9 mouse cellular contexts compared by ENCODE assay signal in the genomic region with DNA sequence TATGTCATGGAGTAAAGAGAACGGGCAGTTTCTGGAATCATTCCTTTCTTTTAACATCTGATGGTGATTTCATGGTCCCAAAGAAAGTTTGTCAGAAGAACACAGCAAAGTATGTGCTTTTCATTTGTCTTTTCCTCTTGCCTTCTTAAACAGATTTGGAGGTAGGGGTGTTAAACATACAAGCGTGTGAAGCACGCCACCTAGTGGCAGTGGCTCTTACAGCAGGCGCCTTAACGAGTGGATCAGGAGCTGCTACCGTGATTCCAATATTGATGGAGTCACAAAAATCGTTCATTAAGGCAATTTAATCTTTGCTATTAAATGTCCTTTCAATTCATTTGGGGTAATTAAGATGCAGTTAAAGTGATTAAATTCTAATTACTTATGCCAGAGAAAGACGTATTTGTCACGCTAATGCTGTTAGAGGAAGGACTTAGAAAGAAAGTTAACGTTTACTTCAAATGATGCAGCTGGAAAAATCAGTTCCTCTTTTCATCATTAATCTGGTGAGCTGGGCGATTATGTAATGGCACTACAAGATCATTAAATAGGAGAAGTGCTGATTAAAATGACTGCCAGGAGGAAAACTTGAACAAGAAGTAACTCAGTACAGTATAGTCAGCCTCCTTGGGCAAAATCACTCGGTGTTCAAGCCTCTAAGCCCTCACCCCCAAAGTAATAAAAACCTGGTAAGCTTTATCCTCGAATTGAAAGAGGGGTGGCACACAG. TPM values are rescaled to one million over a fixed set of nuclear protein-coding genes. Genes with fewer than 3 reads are reported as not detected.
DNase-seq lines count a peak whose midpoint lies in the region; ATAC-seq lines count a peak whose summit lies in the region.
"Had no signal": no experiment of that assay in that cellular context is flagged by ENCODE, and none has a peak within 500 bp of the region (broad histone marks: within the 10 kb centered on the region; RNA-seq: fewer than 3 reads in every experiment).

No protein-coding gene starts in this region.

- no peaks in the 10 kb centered on the region for H3K4me1 ChIP-seq in kidney, embryonic 14.5 days (ENCODE audit: control insufficient read depth, insufficient read depth, low read length)
- peaks cover 27% of the 10 kb centered on the region for H3K4me1 ChIP-seq in hindbrain, embryonic 13.5 days (replicated peaks)

- DNase-seq in kidney, adult 18-20 months, result peak; percentile 72
- DNase-seq in Muller cell, postnatal 12 days (ENCODE audit: inconsistent ontology term), result peak; percentile 39
- DNase-seq in cerebellum, postnatal 25 days, result peak; percentile 56 to 81
- DNase-seq in left cerebral cortex, postnatal 10 days (ENCODE audit: extremely low spot score in 1 of 2, low spot score in 2 of 2), result peak; percentile 59 to 67
- peak; percentile 36 for DNase-seq in retina, adult 2 months (ENCODE audit: low read depth, low spot score)
- DNase-seq in yolk sac, embryonic 10.5 days (ENCODE audit: low spot score), result no peak

- no peak overlapping the region for H3K27ac ChIP-seq in kidney, embryonic 14.5 days (ENCODE audit: low read depth, low read length)
- no peak overlapping the region for H3K27ac ChIP-seq in hindbrain, embryonic 13.5 days

- H3K27me3 ChIP-seq in kidney, embryonic 14.5 days (ENCODE audit: control insufficient read depth, insufficient read depth, low read length), result peaks cover 48% of the 10 kb centered on the region
- H3K27me3 ChIP-seq in hindbrain, embryonic 13.5 days, result peaks cover 59% of the 10 kb centered on the region

- no peaks in the 10 kb centered on the region for H3K36me3 ChIP-seq in kidney, embryonic 14.5 days (ENCODE audit: control insufficient read depth, insufficient read depth, low read length)
- no peaks in the 10 kb centered on the region for H3K36me3 ChIP-seq in hindbrain, embryonic 13.5 days

- intact Hi-C loops in left cerebral cortex, postnatal 10 days (cut with DNase I), result loop anchor here (2.0 to 5.0 kb wide), 2 partner anchors 584 to 728 kb away; no protein-coding TSS in a partner anchor

- H3K4me2 ChIP-seq in kidney, embryonic 14.5 days (replicated peaks; ENCODE audit: low read depth, low read length), result no peak overlapping the region
- 0 out of 2 replicates have a peak overlapping the region, but pooled peaks have one; percentile 17 for H3K4me2 ChIP-seq in hindbrain, embryonic 13.5 days

- ATAC-seq in kidney, embryonic 14.5 days (ENCODE audit: low FRiP score, low TSS enrichment), result no peak
- ATAC-seq in hindbrain, embryonic 13.5 days (ENCODE audit: low FRiP score), result no peak

- no peak overlapping the region for H3K9ac ChIP-seq in kidney, embryonic 14.5 days (ENCODE audit: low read depth, low read length)
- H3K9ac ChIP-seq in hindbrain, embryonic 13.5 days, result no peak overlapping the region

- WGBS in kidney, embryonic 14.5 days, result 27% methylated on average over 13 of the region's 13 CpGs
- WGBS in hindbrain, embryonic 13.5 days, result 19% methylated on average over 13 of the region's 13 CpGs

- no peaks in the 10 kb centered on the region for H3K9me3 ChIP-seq in kidney, embryonic 14.5 days (ENCODE audit: control insufficient read depth, low read length)
- no peaks in the 10 kb centered on the region for H3K9me3 ChIP-seq in hindbrain, embryonic 13.5 days

- no peak overlapping the region for H3K4me3 ChIP-seq in kidney, embryonic 14.5 days (ENCODE audit: low read length)
- no peak overlapping the region for H3K4me3 ChIP-seq in hindbrain, embryonic 13.5 days

RNA-seq across cellular contexts. Expression of gene Onecut1, which starts 9.4 kb away (rescaled TPM):
- polyA plus RNA-seq in kidney, embryonic 14.5 days (2014; fragmentation: Nextera tagmentation; extraction: Ambion mirVana), result 0.04 and 0.15 TPM in 2 replicates
- polyA plus RNA-seq in hindbrain, embryonic 13.5 days (2015; fragmentation: Nextera tagmentation; extraction: Ambion mirVana), result 5.5 and 7.8 TPM in 2 replicates
- total RNA-seq in left cerebral cortex, postnatal 10 days (2021), result under 1 TPM; 0.09 to 0.12 TPM
- polyA plus RNA-seq: heart, embryonic 14.5 days had no signal
